Mouse (Mus musculus): ENCODE data around the gene Gm13283. TPM values are rescaled to one million over a fixed set of nuclear protein-coding genes. Genes with fewer than 3 reads are reported as not detected.
"Not testable (repeated sequence)": the region's sequence is repeated elsewhere in the genome, so short reads cannot be mapped to it uniquely, and the experiment has no call there.

The Gm13283 gene
- polyA plus RNA-seq (2015; fragmentation: Nextera tagmentation; extraction: Ambion mirVana), result 0.30 and 0.49 TPM in 2 replicates

GRCm38 (mm10) chr4:88759610-88760268 lies at the start of gene Gm13283:
Gene Gm13283, plus strand, starts transcription at chr4:88760119.
- H3K9ac ChIP-seq; H3K27me3 ChIP-seq; ATAC-seq (replicated peaks; ENCODE audit: low FRiP score); H3K9me3 ChIP-seq (replicated peaks); H3K4me1 ChIP-seq; H3K36me3 ChIP-seq: not testable (repeated sequence)
- Histone ChIP-seq H3K4me2 (peak within 1 kb of the TSS; percentile 54), H3K27ac (peak within 1 kb of the TSS; percentile 82), H3K4me3 (replicated peaks) (peak within 1 kb of the TSS; percentile 34)
- WGBS, result 21% methylated on average over 10 of the region's 14 CpGs

- no peak overlapping the region for H3K4me3 ChIP-seq (replicated peaks)
- no peak overlapping the region for H3K9ac ChIP-seq
- H3K27me3 ChIP-seq, result no peaks in the 10 kb centered on the region
- no peaks in the 10 kb centered on the region for H3K9me3 ChIP-seq (replicated peaks)
- H3K36me3 ChIP-seq, result peaks cover 38% of the 10 kb centered on the region
- 76% methylated on average over 1 of the region's 1 CpGs for WGBS
- no peak overlapping the region for H3K27ac ChIP-seq
- ATAC-seq (replicated peaks; ENCODE audit: low FRiP score), result no peak
- no peak overlapping the region for H3K4me2 ChIP-seq
- peaks cover 10% of the 10 kb centered on the region for H3K4me1 ChIP-seq
Observed at GRCm38 (mm10) chr4:88714281-88714680, 45.6 kb upstream of the Gm13283 start.

GRCm38 (mm10) chr4:88715059-88715458 lies 44.9 kb upstream of the Gm13283 start:
- no peak overlapping the region for H3K4me2 ChIP-seq
- H3K27me3 ChIP-seq, result no peaks in the 10 kb centered on the region
- no peak overlapping the region for H3K9ac ChIP-seq
- ATAC-seq (replicated peaks; ENCODE audit: low FRiP score), result no peak
- H3K27ac ChIP-seq, result no peak overlapping the region
- H3K4me1 ChIP-seq, result peaks cover 12% of the 10 kb centered on the region
- H3K9me3 ChIP-seq (replicated peaks), result no peaks in the 10 kb centered on the region
- peaks cover 39% of the 10 kb centered on the region for H3K36me3 ChIP-seq
- H3K4me3 ChIP-seq (replicated peaks), result no peak overlapping the region

- Histone ChIP-seq H3K9ac (0 out of 2 replicates have a peak overlapping the region, but pooled peaks have one; percentile 26), H3K27ac (no peak overlapping the region)
- 57% methylated on average over 1 of the region's 1 CpGs for WGBS
Observed at GRCm38 (mm10) chr4:88718715-88719114, 41.2 kb upstream of the Gm13283 start.

GRCm38 (mm10) chr4:88721791-88722721 lies 37.9 kb upstream of the Gm13283 start, which contains the start of the genes Gm26566 and Klhl9:
Gene Gm26566, plus strand, starts transcription at chr4:88721805.
Gene Klhl9, minus strand, starts transcription at chr4:88722465.
- Histone ChIP-seq H3K4me2 (peak within 1 kb of the TSS; percentile 77), H3K9me3 (replicated peaks) (no peaks in the 10 kb centered on the region), H3K27me3 (no peaks in the 10 kb centered on the region), H3K36me3 (peaks cover 17% of the 10 kb centered on the region), H3K4me1 (peaks cover 25% of the 10 kb centered on the region), H3K9ac (peak within 1 kb of the TSS; percentile 99), H3K4me3 (replicated peaks) (peak within 1 kb of the TSS; percentile 92), H3K27ac (peak within 1 kb of the TSS; percentile 99)
- peak; percentile 96 for ATAC-seq (replicated peaks; ENCODE audit: low FRiP score)
- under 1% methylated on average over 82 of the region's 82 CpGs for WGBS

More at GRCm38 (mm10) chr4:88718715-88719114, 41.2 kb upstream of the Gm13283 start:
- H3K9me3 ChIP-seq (replicated peaks), result no peaks in the 10 kb centered on the region
- peak overlapping the region; percentile 33 for H3K4me3 ChIP-seq (replicated peaks)
- ATAC-seq (replicated peaks; ENCODE audit: low FRiP score), result no peak
- H3K4me2 ChIP-seq, result peak overlapping the region; percentile 77
- peaks cover 24% of the 10 kb centered on the region for H3K4me1 ChIP-seq
- no peaks in the 10 kb centered on the region for H3K27me3 ChIP-seq
- peaks cover 42% of the 10 kb centered on the region for H3K36me3 ChIP-seq

- no peak for ATAC-seq (replicated peaks; ENCODE audit: low FRiP score)
- Histone ChIP-seq H3K9ac (no peak overlapping the region), H3K4me3 (replicated peaks) (no peak overlapping the region), H3K27me3 (no peaks in the 10 kb centered on the region), H3K4me1 (peaks cover 21% of the 10 kb centered on the region), H3K9me3 (replicated peaks) (no peaks in the 10 kb centered on the region), H3K36me3 (peaks cover 12% of the 10 kb centered on the region), H3K4me2 (peak overlapping the region; percentile 27; the same call in 1 of the 2 replicates), H3K27ac (peak overlapping the region; percentile 86)
- 40% methylated on average over 8 of the region's 8 CpGs for WGBS
Observed at GRCm38 (mm10) chr4:88723497-88724090, 36.3 kb upstream of the Gm13283 start.

GRCm38 (mm10) chr4:88726727-88727126 lies 33.2 kb upstream of the Gm13283 start:
- Histone ChIP-seq H3K4me1 (0 out of 2 replicates have a peak, but pooled peaks cover 2% of the 10 kb centered on the region), H3K27ac (no peak overlapping the region), H3K27me3 (no peaks in the 10 kb centered on the region), H3K4me3 (replicated peaks) (no peak overlapping the region), H3K36me3 (no peaks in the 10 kb centered on the region), H3K9ac (no peak overlapping the region), H3K4me2 (no peak overlapping the region), H3K9me3 (replicated peaks) (no peaks in the 10 kb centered on the region)
- 80% methylated on average over 6 of the region's 6 CpGs for WGBS
- no peak for ATAC-seq (replicated peaks; ENCODE audit: low FRiP score)

GRCm38 (mm10) chr4:88727324-88727723 lies 32.6 kb upstream of the Gm13283 start:
- Histone ChIP-seq H3K4me2 (no peak overlapping the region), H3K27me3 (no peaks in the 10 kb centered on the region), H3K4me3 (replicated peaks) (no peak overlapping the region), H3K27ac (no peak overlapping the region), H3K4me1 (0 out of 2 replicates have a peak, but pooled peaks cover 2% of the 10 kb centered on the region), H3K9ac (no peak overlapping the region), H3K36me3 (no peaks in the 10 kb centered on the region), H3K9me3 (replicated peaks) (no peaks in the 10 kb centered on the region)
- 6% methylated on average over 1 of the region's 1 CpGs for WGBS
- no peak; the same call in 1 of the 2 replicates for ATAC-seq (replicated peaks; ENCODE audit: low FRiP score)

- Histone ChIP-seq H3K4me3 (replicated peaks) (no peak overlapping the region), H3K4me1 (no peaks in the 10 kb centered on the region), H3K27me3 (0 out of 2 replicates have a peak, but pooled peaks cover 4% of the 10 kb centered on the region), H3K27ac (no peak overlapping the region), H3K36me3 (no peaks in the 10 kb centered on the region), H3K4me2 (no peak overlapping the region), H3K9ac (no peak overlapping the region), H3K9me3 (replicated peaks) (no peaks in the 10 kb centered on the region)
- 0 out of 2 replicates have a peak, but pooled peaks have one; percentile 25 for ATAC-seq (replicated peaks; ENCODE audit: low FRiP score)
- 1% methylated on average over 2 of the region's 2 CpGs for WGBS
Observed at GRCm38 (mm10) chr4:88738480-88738879, 21.4 kb upstream of the Gm13283 start.

GRCm38 (mm10) chr4:88739036-88739435 lies 20.9 kb upstream of the Gm13283 start:
- H3K27me3 ChIP-seq, result 0 out of 2 replicates have a peak, but pooled peaks cover 4% of the 10 kb centered on the region
- H3K4me3 ChIP-seq (replicated peaks), result no peak overlapping the region
- WGBS, result 88% methylated on average over 6 of the region's 6 CpGs

GRCm38 (mm10) chr4:88741426-88741825 lies 18.5 kb upstream of the Gm13283 start:
- 81% methylated on average over 4 of the region's 4 CpGs for WGBS

More at GRCm38 (mm10) chr4:88739036-88739435, 20.9 kb upstream of the Gm13283 start:
- Histone ChIP-seq H3K9ac (no peak overlapping the region), H3K9me3 (replicated peaks) (no peaks in the 10 kb centered on the region), H3K4me2 (no peak overlapping the region), H3K36me3 (no peaks in the 10 kb centered on the region), H3K27ac (no peak overlapping the region), H3K4me1 (no peaks in the 10 kb centered on the region)
- ATAC-seq (replicated peaks; ENCODE audit: low FRiP score), result no peak

More at GRCm38 (mm10) chr4:88741426-88741825, 18.5 kb upstream of the Gm13283 start:
- Histone ChIP-seq H3K4me3 (replicated peaks) (no peak overlapping the region), H3K4me2 (no peak overlapping the region), H3K27me3 (0 out of 2 replicates have a peak, but pooled peaks cover 4% of the 10 kb centered on the region), H3K27ac (no peak overlapping the region), H3K4me1 (no peaks in the 10 kb centered on the region), H3K9ac (no peak overlapping the region), H3K36me3 (no peaks in the 10 kb centered on the region), H3K9me3 (replicated peaks) (no peaks in the 10 kb centered on the region)
- no peak for ATAC-seq (replicated peaks; ENCODE audit: low FRiP score)
